Mouse (Mus musculus) T-helper 2 cell (primary cell): Measurements from ENCODE around the gene Slc35c1.

Experiments
- in situ Hi-C: fragments of 300-600 bp; cut with MboI, MseI; formaldehyde crosslinking; loops from one replicate; pipeline ENCODE4 v1.15.1; 2025; ENCODE audit warnings: high pct_unique_total_duplicates

Gene Slc35c1

DNA sequence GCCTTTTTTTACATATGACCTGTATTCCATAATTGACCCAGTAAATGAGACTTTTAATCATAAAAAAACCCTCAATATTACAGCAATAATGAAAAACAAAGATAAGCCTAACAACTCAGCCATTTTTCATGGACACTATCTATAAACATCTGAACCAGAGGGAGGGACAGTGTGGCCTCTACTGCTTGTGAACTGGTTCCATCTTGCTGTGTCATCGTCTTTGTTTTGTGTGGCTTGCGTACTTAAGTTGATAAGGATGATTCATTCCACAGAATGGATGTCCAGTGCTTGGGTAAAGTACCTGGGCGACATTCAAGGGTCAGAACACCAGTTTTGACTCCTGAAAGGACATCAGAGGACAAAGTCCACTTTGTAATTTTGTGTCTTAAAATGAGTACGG is 23.0 kb downstream of the Slc35c1 start:
- in situ Hi-C loops, result loop anchor here (5.0 kb wide), 1 partner anchor 60 kb away; no protein-coding TSS in a partner anchor

DNA sequence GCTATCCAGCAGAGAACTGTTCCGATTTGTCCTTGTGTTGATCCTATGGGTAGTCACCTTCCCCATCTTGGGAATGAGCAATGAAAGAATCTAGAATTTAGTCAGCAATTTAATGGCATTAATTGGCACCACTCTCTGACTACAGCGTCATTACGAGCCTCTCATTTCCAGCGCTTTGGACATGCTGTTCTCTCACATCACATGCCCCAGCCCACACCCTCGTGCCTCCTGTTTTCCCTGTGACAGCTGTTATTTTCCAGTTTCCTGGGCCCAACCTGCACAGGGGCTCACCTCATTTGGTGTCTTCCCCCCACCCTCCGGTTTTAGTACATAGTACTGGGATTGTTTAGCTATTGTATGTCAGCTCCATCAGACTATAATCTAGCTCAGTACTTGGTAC is 25.3 kb downstream of the Slc35c1 start:
- in situ Hi-C loops, result loop anchor here (5.0 kb wide), 1 partner anchor 58 kb away; no protein-coding TSS in a partner anchor

DNA sequence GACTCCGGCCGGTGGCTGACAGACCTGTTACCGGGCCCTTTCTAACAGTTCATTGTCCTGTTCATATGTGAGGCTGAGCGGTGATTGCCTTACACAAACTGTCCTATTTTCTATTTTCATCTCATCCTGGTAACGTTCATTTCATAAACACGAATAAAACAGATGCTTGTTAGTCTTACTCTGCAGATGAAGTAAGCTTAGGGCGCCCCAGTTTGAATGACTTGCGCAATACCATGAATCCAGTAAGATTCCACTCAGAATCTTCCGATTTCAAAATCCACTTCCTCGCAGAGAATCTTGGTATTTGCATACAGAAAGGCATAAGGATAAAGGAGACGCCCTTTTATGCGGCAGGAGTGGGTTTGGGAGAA is 26.0 kb downstream of the Slc35c1 start:
- in situ Hi-C loops, result no loop called here

DNA sequence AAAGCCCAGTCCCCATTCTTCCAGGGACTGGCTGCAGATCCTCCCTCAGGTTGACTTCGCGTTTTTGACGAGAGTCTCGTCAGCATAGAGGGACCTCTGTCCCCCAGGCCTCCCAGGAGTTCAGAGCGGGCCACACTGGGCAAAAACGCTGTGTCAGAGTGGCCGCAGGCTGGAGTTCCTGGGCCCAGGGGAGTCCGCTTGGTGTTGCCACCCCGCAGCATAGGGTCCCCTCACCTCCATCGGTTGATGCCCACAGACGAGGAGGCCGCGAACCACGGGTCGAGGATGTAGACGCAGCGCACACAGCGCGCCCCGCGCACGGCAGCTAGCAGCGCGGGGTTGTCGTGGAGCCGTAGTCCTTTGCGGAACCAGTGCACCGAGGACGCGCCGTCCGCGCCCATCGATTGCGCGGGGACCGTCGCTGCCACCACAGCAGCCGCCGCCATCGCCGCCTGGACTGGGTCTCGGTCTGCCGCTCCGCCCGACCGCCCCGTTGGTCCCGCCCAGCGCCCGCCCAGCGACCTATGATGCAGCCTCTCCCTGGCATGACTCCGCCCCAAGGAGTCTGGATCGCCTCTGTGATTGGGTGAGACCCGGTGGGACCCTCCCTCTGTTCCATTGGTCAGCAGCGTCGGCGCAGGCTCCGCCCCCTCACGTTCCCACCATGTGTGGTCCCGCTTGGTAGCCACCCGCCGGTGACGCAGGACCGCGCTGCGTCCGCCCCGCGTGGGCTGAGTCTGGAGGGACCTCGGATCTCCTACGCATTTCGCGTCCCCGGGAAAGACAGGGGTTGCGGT is 26.6 kb downstream of the Slc35c1 start, which contains the start of gene Cry2:
Gene Cry2 (minus strand): TSS at position 466 of the 797 bp plus-strand sequence.
- in situ Hi-C loops, result no loop called here

DNA sequence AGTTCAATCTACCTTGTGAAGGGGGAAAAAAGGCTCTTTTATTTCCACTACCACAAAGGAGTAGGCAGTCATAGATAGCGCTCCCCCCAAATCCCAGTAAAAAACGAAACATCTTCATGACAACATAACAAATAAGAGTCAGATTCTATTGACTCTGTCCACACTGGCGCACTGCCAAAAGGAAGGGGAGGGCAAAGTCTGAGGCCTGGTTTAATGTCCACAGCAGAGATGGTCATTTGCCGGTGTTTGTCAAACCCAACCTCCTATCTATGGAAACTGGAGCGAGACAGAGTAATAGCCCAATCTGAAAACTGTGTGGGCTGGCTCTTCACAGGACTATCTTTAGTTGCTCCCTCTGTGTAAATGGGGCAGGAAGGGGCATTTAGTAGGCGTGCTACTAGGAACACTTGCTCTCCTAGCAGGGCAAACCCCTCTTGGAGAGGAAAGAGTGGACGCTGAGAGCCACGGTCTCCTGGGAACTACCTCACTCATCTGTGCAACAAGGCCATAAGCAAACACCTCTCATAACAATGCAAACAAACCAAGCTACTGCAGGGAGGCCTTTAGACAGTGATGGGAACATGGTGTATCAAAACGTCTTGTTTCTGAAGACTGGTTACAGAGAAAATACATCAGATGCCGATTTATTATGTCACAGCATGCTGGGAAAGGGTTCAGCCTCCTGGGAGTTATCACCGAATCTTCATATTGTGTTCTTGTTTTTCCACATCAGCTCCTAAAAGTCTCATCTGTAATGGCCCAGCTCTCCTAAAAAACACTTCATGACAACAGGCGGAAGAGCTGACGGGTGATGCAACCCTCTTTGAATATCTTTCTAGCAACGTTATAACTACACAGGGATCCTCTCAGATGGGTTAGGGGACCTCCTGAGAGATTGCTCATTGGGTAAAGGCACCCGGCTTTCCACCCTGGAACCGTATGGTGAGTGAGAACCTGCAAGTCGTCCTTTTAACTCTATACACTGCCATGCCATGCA is 27.7 kb downstream of the Slc35c1 start:
- in situ Hi-C loops, result no loop called here

DNA sequence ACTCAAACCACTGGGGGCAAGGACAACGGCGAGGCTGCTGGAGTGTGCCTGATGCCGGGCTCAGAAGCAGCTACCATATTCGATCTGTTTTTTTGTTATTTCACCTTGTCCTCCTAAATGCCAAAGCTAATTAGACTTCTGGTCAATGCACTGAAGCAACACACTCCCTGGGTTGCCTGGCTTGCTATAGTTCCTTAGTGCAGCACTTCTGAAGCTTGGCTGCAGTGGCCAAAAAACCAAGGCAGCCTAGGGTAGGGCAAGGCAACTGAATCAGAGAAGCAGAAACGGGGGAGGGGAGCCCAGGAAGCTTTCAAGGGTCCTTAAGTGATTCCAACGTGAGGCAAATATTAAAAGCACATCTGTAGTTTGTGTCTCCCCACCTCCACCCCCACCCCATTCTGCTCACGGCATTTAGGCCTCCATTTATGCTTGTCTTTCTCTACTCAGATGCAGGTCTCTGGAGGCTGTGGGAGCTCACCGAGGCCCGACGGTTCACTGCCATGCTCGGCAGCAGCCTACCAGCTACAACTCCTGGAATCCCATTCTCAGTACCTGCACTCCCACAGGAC is 28.6 kb downstream of the Slc35c1 start:
- in situ Hi-C loops, result no loop called here

DNA sequence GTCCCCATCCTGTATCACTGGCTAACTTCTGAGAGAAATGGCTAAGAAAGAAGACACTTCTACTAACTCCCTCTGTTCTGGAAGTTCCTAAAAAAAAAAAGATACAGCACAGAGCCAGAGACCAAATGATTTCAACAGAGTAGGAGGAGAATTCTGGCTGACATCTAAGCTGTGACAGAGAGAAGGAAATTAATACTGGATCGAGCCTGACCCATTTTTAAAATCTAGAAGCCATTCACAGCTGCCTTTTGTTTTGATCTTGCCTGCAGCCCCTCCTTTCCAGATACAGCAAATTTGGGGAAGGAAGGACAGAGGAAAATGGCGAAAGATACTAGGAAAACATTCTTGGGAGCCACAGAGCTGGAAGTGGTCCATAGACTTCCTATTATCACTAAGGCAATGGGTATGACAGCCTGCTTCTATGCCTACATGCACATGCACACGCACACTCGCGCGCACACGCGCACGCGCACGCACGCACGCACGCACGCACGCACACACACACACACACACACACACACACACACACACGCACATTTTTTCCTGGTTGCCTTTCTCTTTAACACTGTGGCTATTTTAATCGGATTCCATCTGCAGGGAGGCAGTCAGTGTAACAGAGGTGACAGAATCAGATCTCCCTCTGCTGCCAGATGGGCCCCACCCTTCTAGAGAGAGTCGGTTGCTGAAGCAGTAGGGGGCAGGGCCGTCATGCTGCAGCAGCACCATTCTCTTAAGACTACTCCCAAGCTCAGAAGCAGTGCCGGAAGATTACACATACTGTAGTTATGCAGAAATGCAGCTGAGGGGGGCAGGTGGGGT is 29.4 kb downstream of the Slc35c1 start:
- in situ Hi-C loops, result no loop called here

DNA sequence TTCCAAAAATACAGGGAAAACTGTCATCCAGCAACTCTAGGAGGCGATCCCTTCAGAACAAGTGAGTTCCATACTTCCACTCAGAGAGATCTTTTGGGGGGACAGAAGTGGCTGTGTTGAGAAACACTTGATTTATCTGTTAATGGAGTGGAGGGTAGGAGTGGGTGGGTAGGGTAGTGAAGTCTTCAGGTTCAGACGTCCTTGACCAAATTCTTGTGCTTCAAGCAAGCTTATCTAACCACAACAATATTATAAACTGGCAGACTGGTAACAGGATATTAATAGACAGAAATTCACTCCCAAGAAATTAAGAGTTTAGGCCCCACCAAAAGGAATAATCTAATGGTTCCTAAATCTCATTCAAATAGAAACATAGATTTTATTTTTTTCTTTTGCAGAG is 30.2 kb downstream of the Slc35c1 start:
- in situ Hi-C loops, result no loop called here

DNA sequence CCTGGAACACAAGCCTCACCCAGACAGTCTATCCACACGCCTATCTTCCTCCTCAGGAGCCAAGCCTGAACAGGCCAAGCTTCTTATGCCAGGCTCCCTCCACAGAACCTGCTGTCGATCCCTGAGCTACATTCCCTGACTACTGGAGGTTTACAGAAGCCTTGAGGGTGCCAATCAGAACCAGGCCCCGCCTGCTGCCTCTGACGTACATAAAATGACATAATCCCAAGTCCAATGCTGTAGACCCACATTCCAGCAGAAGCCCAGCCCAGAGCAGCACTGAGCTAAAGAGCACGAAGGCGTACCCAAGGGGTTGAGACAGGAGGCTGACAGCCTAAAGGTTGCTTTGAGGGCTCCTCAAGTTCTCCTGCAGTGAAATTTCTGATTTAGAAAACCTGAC is 32.5 kb downstream of the Slc35c1 start:
- in situ Hi-C loops, result no loop called here

DNA sequence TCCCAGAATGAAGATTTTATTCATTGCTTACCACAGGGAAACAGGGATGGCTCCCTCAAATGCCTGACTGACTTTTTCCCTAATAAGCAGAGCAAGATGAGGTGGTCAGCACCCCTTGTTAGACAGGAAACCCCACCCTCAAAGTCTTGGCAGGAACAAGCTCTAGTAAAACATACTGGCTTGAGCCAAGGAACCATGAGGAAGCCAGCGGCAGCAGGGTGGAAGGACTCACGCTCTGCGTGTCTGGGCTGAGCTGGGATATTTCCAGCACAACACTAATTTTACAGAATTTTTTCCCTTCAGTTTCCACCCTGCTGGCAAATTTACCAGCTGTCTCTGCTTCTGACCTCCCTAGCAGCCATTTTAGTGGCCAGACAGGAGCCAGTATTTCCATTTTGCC is 33.9 kb downstream of the Slc35c1 start:
- in situ Hi-C loops, result no loop called here

DNA sequence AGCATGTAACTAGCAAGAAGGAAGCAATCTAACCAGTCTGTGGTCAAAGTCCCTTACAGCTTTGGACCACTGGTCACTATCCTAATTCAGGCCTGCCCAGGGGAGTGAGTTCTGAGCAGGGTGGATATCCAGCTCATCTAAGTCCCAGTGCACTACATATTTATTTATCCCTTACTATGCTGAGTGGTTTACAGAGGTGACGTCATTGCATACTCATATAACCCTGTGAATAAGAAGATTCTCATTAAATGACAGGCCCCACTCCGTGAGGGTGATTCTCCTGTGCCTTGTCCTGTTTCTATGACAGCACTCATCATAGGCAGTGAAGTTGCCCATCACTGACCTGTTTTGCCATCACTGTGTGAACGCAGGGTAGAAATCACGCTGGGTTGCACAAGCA is 35.0 kb downstream of the Slc35c1 start:
- in situ Hi-C loops, result no loop called here

DNA sequence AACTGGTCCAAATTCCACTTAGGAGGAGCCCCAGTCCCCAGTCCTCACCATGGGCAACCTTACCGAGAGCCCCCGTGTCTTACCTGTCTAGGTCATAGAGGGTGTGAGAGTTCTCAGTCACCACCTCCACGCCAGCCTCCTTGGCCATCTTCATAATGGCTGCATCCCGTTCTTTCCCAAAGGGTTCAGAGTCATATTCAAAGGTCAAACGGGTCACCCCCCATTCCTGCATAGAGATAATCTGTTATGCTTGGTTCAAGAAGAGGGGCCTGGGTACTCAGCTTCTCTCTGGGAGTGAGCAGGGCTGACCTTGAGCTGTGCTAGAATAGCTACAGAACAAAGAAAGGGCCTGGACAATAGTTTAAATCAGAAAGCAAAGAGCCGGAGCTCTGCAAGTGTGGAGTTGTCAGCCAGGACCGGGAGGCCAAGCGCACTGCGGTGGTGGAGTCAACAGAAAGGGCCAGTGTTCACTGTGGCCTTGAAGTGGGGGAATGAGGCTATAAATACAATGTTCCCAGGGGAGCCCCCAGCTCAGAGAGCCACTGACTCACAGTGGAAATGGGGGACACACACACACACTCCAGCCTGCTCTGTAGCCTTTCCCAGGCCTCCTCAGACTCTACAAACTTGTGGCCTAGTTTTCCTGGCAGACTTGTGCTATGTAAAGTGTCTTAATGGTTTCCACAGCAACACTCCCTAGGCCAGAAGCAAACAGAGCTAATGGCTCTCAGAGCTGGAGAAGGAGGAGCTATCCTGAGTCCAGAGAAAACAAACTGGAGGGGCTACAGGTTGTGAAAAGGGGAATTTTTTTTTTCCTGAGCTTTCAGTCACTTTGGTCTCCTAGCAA is 35.7 kb downstream of the Slc35c1 start:
- in situ Hi-C loops, result loop anchor here (25.0 kb wide), 1 partner anchor 1687 kb away; the partner anchor contains the start of gene Fnbp4

DNA sequence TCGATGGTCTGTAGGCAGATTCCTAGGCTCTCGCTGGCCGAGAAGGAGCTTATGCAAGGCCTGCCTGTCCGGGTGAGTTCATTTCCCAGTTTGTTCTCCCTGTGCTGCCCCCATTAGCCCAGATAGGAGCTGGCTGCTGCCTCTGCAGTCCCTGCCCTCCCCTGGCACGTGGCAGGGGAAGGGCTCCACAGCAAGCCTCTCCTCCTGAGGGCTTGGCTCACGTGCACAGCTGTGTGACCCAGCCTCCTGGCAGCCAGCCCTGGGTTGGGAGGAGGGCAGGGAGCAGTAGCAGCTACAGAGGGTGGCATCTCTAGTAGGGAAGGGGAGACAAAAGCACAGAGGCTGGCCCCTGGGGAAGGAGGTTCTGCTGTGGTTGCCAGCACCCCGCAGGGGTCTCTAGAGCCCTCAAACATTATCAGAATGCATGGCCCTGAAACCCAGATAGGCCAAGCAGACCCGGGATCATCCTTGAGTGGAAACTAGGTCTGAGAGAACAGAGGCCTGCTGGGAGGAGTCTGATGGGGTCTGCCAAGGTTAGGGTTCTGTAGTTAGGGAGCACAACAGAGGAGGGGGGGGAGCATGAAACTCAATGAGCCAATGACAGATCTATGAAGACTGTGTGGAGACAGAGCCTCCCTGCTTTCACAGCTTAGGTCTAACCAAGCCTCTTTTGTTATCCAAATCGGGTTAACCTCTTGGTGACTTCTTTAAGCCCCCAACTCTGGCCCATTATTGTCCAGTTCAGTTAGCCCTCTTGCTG is 36.5 kb downstream of the Slc35c1 start:
- in situ Hi-C loops, result loop anchor here (25.0 kb wide), 1 partner anchor 1687 kb away; the partner anchor contains the start of gene Fnbp4

DNA sequence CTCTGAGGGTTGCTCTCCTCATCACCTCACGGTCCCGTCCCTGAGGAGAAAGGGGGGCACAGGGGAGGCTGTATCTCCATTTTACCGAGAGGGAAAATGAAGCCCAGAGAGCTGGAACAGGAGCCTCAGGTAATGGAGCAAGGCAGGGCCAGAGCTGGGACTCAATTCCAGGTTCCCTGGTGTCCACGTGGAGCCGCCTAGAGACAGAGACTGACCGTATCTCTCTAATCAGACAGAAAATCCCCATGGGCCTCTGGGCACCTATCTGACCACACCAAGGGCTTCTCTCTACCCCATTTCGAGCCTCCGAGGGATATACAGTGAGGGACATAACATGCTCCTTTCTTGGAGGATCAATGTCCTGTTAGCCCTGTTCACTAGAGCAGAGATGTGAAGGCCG is 37.2 kb downstream of the Slc35c1 start:
- in situ Hi-C loops, result loop anchor here (25.0 kb wide), 1 partner anchor 1686 kb away; the partner anchor contains the start of gene Fnbp4

DNA sequence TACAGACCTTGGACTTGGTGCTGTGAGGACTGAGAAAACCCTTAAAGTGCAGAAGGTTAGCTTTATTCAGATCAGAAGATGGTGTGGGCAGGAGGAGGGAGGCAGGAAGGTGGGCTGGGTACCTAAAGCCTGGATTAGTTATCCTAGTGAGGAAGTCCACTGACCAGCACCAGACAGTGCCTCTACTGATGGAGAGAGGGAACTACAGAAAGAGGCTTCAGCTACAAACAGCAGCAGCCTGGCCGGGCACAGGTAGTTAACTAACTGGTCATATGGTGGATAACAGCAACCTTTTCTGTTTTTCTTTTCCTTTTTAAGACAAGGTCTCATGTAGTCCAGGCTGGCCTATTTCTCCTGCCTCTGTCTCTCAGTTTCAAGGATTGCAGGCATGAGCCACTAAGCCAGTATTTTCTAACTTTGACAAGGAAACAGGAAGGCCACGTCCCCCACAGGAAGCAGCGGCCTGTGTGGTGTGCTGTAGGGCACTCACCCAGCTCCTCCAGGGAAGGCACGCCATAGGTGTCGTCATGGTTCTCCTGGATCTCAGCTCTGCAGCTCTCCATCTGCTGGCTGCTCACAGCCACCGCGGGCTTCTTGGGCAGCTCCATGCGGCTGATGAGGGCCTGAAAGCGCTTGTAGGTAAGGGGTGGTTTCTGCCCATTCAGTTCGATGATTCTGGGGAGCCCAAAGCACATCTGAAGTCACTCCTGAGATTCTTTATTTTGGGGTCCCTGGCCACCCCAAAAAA is 37.8 kb downstream of the Slc35c1 start:
- in situ Hi-C loops, result loop anchor here (25.0 kb wide), 1 partner anchor 1685 kb away; the partner anchor contains the start of gene Fnbp4

DNA sequence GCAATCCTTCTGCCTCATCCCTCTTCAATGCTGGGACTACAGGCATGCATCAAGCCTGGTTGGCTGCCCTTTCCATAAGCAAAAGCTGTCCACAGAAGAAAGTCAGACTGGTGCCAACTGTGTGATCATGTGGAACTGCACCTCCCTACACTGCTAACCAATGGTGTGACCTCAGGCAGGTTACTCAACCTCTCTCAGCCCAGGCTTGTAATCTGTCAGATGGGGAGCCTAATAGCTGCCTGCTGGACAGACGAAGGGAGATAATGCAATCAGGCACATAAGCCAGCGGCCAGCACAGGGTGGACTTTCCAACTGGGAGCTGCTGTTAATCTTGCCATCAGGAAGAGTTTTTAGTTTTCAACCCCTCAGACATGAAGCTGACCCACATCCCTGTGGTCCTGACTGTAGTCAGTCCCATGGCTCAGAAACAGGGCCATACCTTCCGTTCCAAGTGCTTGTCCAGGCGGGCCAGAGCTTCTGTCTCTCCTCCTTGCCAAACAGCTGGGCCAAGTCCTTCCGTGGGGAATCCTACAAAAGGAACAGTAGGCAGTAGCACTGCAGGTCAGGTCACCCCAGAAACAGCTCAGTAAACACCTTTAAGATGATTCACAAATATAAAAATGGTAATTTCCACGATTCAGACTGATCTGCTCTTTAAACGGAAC is 38.5 kb downstream of the Slc35c1 start:
- in situ Hi-C loops, result loop anchor here (25.0 kb wide), 1 partner anchor 1685 kb away; the partner anchor contains the start of gene Fnbp4

DNA sequence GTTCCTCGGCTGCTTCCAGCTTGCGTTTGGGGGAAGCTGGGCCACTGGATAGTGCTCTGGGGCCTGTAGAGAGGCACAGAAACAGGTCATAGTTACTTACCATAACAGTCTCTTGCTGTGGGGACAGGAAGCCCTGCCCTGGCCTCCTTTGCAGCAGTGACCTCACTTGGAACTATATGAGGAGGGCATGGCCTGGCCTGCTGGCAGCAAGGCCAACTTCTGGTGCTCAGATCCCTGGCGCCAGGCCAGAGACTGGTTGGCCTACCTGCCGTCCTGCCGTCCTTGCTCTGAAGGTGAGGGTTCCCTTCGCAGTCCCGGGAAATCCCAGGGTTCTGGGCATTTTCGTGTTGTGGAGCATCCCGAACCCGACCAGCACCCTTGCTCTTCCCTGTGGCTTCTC is 48.6 kb downstream of the Slc35c1 start:
- in situ Hi-C loops, result loop anchor here (25.0 kb wide), 1 partner anchor 1674 kb away; the partner anchor contains the start of gene Fnbp4
